8 mouse cellular contexts compared by ENCODE assay signal in the genomic region with DNA sequence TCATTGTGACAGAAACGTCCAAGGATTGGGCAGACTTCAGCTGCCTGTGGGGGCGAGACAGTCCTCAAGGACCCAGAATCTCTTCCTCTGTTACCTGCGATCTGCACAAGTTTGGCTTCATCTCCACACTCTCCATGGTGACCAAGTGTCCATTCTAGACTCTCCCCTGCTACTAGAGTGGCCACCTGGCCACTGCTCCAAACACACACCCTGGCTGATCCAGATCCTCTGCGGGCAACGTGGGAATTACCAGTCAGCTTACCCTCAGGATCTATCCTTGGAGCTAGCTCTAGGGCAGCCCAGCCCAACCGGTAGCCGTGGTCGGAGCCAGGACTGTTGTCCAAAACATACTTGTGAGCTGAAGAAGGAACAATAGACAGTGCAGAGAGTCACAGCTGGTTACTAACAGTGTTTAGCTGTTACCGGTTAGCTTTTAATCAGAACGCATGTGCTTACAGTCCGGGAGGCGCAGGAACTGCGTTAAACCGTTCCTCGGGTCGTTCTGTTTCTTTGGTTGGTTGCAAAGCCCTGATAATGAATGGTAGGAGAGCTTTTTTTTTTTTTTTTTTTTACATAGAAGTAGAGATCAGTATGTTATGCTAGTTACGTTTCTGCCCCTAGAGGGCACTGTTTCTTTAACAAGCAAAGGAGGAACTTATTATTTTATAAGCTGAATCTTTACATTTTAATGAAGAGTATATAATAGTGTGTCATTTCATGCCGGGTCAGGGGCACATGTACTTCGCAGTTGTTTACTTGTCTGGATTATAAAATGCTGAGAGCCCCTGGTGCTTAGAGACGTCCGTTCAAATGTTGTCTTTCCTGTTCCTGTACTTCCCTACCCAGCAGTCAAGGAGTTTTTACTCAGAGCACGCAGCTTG. TPM values are rescaled to one million over a fixed set of nuclear protein-coding genes. Genes with fewer than 3 reads are reported as not detected.
DNase-seq lines count a peak whose midpoint lies in the region; ATAC-seq and TF ChIP-seq lines count a peak whose summit lies in the region.

No protein-coding gene starts in this region.

- no peaks in the 10 kb centered on the region for H3K27me3 ChIP-seq in hindbrain, postnatal 0 days (ENCODE audit: insufficient read depth, low read length)
- no peaks in the 10 kb centered on the region for H3K27me3 ChIP-seq in liver, embryonic 14.5 days (ENCODE audit: control insufficient read depth, insufficient read depth, low read length)
- no peaks in the 10 kb centered on the region for H3K27me3 ChIP-seq in neural tube, embryonic 15.5 days (replicated peaks)

- H3K27ac ChIP-seq in hindbrain, postnatal 0 days = no peak overlapping the region
- H3K27ac ChIP-seq in liver, embryonic 14.5 days = peak overlapping the region; percentile 48
- H3K27ac ChIP-seq in neural tube, embryonic 15.5 days (replicated peaks) = no peak overlapping the region

- H3K4me2 ChIP-seq in hindbrain, postnatal 0 days (ENCODE audit: low read depth, low read length) = peak overlapping the region; percentile 41
- peak overlapping the region; percentile 51 for H3K4me2 ChIP-seq in liver, embryonic 14.5 days (ENCODE audit: low read depth)
- H3K4me2 ChIP-seq in neural tube, embryonic 15.5 days = peak overlapping the region; percentile 35

- no peaks in the 10 kb centered on the region for H3K9me3 ChIP-seq in hindbrain, postnatal 0 days (ENCODE audit: low read length)
- H3K9me3 ChIP-seq in liver, embryonic 14.5 days (ENCODE audit: control insufficient read depth, low read length) = no peaks in the 10 kb centered on the region
- H3K9me3 ChIP-seq in neural tube, embryonic 15.5 days (replicated peaks) = no peaks in the 10 kb centered on the region

- DNase-seq in right cerebral cortex, postnatal 4 days = peak; percentile 23
- no peak for DNase-seq in right cerebral cortex, postnatal 36 days (ENCODE audit: low spot score in 2 of 2)
- DNase-seq in brain, adult 2 months (ENCODE audit: low read depth, low spot score) = peak; percentile 87
- DNase-seq in fibroblast of lung, adult 2 months (ENCODE audit: low read depth) = peak; percentile 39
- DNase-seq in hindbrain, postnatal 0 days (ENCODE audit: low spot score) = peak; percentile 83
- peak; percentile 64 to 68 (median 67) for DNase-seq in liver, embryonic 14.5 days (ENCODE audit: low read depth in 3 of 3, low spot score in 3 of 3)
- no peak for DNase-seq in urinary bladder, postnatal 10 days (ENCODE audit: low spot score)

- WGBS in hindbrain, postnatal 0 days = 32% methylated on average over 22 of the region's 22 CpGs
- WGBS in liver, embryonic 14.5 days (ENCODE audit: insufficient replicate concordance) = 22% methylated on average over 22 of the region's 22 CpGs
- 45% methylated on average over 22 of the region's 22 CpGs for WGBS in neural tube, embryonic 15.5 days

- peak; percentile 59 for TF ChIP-seq CTCF in hindbrain, postnatal 0 days (IDR thresholded peaks at IDR 0.05; ENCODE audit: low read depth)
- TF ChIP-seq CTCF in liver, embryonic 14.5 days (IDR thresholded peaks at IDR 0.05; ENCODE audit: low read depth) = peak; percentile 49

- ATAC-seq in hindbrain, postnatal 0 days = no peak
- ATAC-seq in liver, embryonic 14.5 days (ENCODE audit: insufficient read depth) = peak; percentile 80
- ATAC-seq in neural tube, embryonic 15.5 days (ENCODE audit: low FRiP score) = peak; percentile 47; the same call in 1 of the 2 replicates

- no peak overlapping the region for H3K4me3 ChIP-seq in hindbrain, postnatal 0 days (ENCODE audit: low read length)
- H3K4me3 ChIP-seq in liver, embryonic 14.5 days (ENCODE audit: insufficient read depth in 1 of 2, low read depth in 2 of 2, low read length in 2 of 2) = peak overlapping the region; percentile 28 to 44; a peak in 3 of 4 replicates
- H3K4me3 ChIP-seq in neural tube, embryonic 15.5 days (replicated peaks) = no peak overlapping the region

- H3K4me1 ChIP-seq in hindbrain, postnatal 0 days (ENCODE audit: insufficient read depth, low read length) = no peaks in the 10 kb centered on the region
- peaks cover 0 to 8% of the 10 kb centered on the region in 2 experiments; a peak in 2 of 4 replicates for H3K4me1 ChIP-seq in liver, embryonic 14.5 days (replicated peaks; ENCODE audit: control insufficient read depth in 2 of 2, insufficient read depth in 2 of 2, low read length in 1 of 2)
- 0 out of 2 replicates have a peak, but pooled peaks cover 6% of the 10 kb centered on the region for H3K4me1 ChIP-seq in neural tube, embryonic 15.5 days

- no peaks in the 10 kb centered on the region for H3K36me3 ChIP-seq in hindbrain, postnatal 0 days (ENCODE audit: insufficient read depth, low read length)
- H3K36me3 ChIP-seq in liver, embryonic 14.5 days (replicated peaks; ENCODE audit: control insufficient read depth, insufficient read depth, low read depth) = peaks cover 17% of the 10 kb centered on the region
- H3K36me3 ChIP-seq in neural tube, embryonic 15.5 days = no peaks in the 10 kb centered on the region

- no peak overlapping the region for H3K9ac ChIP-seq in hindbrain, postnatal 0 days (replicated peaks; ENCODE audit: low read length)
- H3K9ac ChIP-seq in liver, embryonic 14.5 days (replicated peaks) = peak overlapping the region; percentile 28
- H3K9ac ChIP-seq in neural tube, embryonic 15.5 days (replicated peaks) = no peak overlapping the region; the same call in 1 of the 2 replicates

- peak; percentile 72 for TF ChIP-seq EP300 in liver, embryonic 14.5 days (IDR thresholded peaks at IDR 0.05; ENCODE audit: low read depth)

RNA-seq across cellular contexts. Expression of gene Exoc6, which starts 52.0 kb away (rescaled TPM):
- 18.4 and 18.9 TPM in 2 replicates for total RNA-seq in hindbrain, postnatal 0 days (2014; rRNA removed)
- polyA plus RNA-seq in hindbrain, postnatal 0 days (2015; fragmentation: Nextera tagmentation; extraction: Ambion mirVana) = 18.6 and 18.8 TPM in 2 replicates
- polyA plus RNA-seq in liver, embryonic 14.5 days (2012; rRNA removed) = 11.4 and 17.3 TPM in 2 replicates
- 31.6 and 32.4 TPM in 2 replicates for polyA plus RNA-seq in liver, embryonic 14.5 days (2014; fragmentation: Nextera tagmentation; extraction: Ambion mirVana)
- polyA plus RNA-seq in neural tube, embryonic 15.5 days (2015; fragmentation: Nextera tagmentation; extraction: Ambion mirVana) = 19.7 and 20.3 TPM in 2 replicates

Comparison
In these comparisons a context has a peak if more than half of its experiments do, and no peak if none do; other contexts are left out.
1. DNase-seq: peak in right cerebral cortex, postnatal 4 days (single experiment), brain, adult 2 months (single experiment), fibroblast of lung, adult 2 months (single experiment), hindbrain, postnatal 0 days (single experiment) and liver, embryonic 14.5 days (3 of 3); none in right cerebral cortex, postnatal 36 days (0 of 2) and urinary bladder, postnatal 10 days (single experiment).
2. H3K4me3 ChIP-seq: peak in liver, embryonic 14.5 days (2 of 2); none in hindbrain, postnatal 0 days (single experiment) and neural tube, embryonic 15.5 days (single experiment).
3. Peak in every context shown above with its lines, with median percentiles within 50 percentile points of each other: H3K4me2 ChIP-seq.